Mouse (Mus musculus) megakaryocyte, embryonic 14.5 days (primary cell): Measurements from ENCODE around the gene Gm37240.

Experiments
- FLI1 ChIP-seq: IDR thresholded peaks from 2 replicates; pipeline ENCODE4 v1.6.1; 2012; ENCODE audit warnings: low read length, inconsistent platforms, mixed read lengths
- GATA1 ChIP-seq: IDR thresholded peaks from 3 replicates; pipeline ENCODE4 v1.6.1; 2012; ENCODE audit warnings: mixed read lengths, low read length, inconsistent platforms, borderline replicate concordance

DNA sequence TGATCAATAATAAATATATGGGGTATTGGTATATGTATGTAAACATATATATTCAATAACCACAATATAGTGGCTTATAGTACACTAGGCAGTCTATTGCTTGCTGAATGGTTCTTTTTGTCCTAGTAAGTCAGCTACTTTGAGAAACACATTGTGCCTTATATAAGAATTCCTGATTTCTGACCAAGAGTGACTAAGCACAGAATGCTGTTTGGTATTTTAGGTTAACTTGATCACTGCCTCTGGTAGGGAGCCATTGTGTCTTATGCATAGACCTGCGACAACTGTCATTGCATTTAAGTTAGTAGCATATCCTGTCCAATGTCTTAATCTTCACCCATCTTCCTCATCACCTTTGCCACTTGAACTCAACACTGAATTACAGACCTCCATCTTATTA, 267.6 kb downstream of the Gm37240 start:
- TF ChIP-seq GATA1 (no peak), FLI1 (no peak)
